Mouse (Mus musculus): ENCODE results near the gene 1110032F04Rik. TPM values are rescaled to one million over a fixed set of nuclear protein-coding genes. Genes with fewer than 3 reads are reported as not detected.

Gene 1110032F04Rik
- total RNA-seq (2012; rRNA removed) (2.2 and 2.7 TPM in 2 replicates), polyA plus RNA-seq (2012; ENCODE audit: insufficient read depth in 1 of 2, insufficient read length in 2 of 2, low read depth in 1 of 2, low replicate concordance in 2 of 2, missing spikeins in 1 of 2) (1 to 10 TPM in 1 of 2 experiments, not detected in 1; 2.0 TPM)

- DNase-seq (ENCODE audit: low read depth, low spot score), result peak; percentile 76
- H3K4me1 ChIP-seq (ENCODE audit: control insufficient read depth in 1 of 2, insufficient read depth in 2 of 2, low read length in 2 of 2), result no peaks in the 10 kb centered on the region; a peak in 1 of 4 replicates
- peak within 1 kb of the TSS; percentile 57 to 68; a peak in 3 of 4 replicates for H3K4me3 ChIP-seq (ENCODE audit: control insufficient read depth in 1 of 2, insufficient read depth in 1 of 2, low read depth in 2 of 2, low read length in 2 of 2)
- H3K9me3 ChIP-seq (replicated peaks; ENCODE audit: insufficient read depth, low read length), result no peaks in the 10 kb centered on the region
- H3K36me3 ChIP-seq (ENCODE audit: control insufficient read depth in 1 of 2, insufficient read depth in 2 of 2, low read length in 2 of 2), result peaks cover 0 to 4% of the 10 kb centered on the region in 2 experiments; a peak in 2 of 4 replicates
- no peak within 1 kb of the TSS for H3K27ac ChIP-seq (ENCODE audit: control insufficient read depth, low read depth, low read length)
- no peaks in the 10 kb centered on the region for H3K79me2 ChIP-seq (ENCODE audit: control insufficient read depth, insufficient read depth, low read length, poor library complexity)
- peak within 1 kb of the TSS; percentile 66 for H3K9ac ChIP-seq (ENCODE audit: control insufficient read depth, low read depth, low read length, poor library complexity, severe bottlenecking)
- H3K27me3 ChIP-seq (ENCODE audit: control insufficient read depth in 1 of 2, insufficient read depth in 2 of 2, low read length in 2 of 2), result peaks cover 0 to 12% of the 10 kb centered on the region in 2 experiments; a peak in 3 of 4 replicates
- TF ChIP-seq POLR2A (IDR thresholded peaks at IDR 0.05; ENCODE audit: control insufficient read depth in 1 of 2, insufficient read depth in 1 of 2, low read depth in 1 of 2, low read length in 2 of 2, poor library complexity in 1 of 2) (no peak), SIN3A (IDR thresholded peaks at IDR 0.05; ENCODE audit: low read length) (no peak), GATA1 (IDR thresholded peaks at IDR 0.05; ENCODE audit: low read depth, low read length) (0 out of 2 replicates have a peak, but pooled peaks have one; percentile 37), CHD2 (IDR thresholded peaks at IDR 0.05; ENCODE audit: low read length) (no peak), MAFK (IDR thresholded peaks at IDR 0.05; ENCODE audit: borderline replicate concordance, low read depth, low read length) (no peak), ZNF384 (IDR thresholded peaks at IDR 0.05; ENCODE audit: low read depth, low read length) (no peak), MAZ (IDR thresholded peaks at IDR 0.05; ENCODE audit: low read depth, low read length) (peak; percentile 73; the same call in 1 of the 2 replicates)
Observed at GRCm38 (mm10) chr3:68869211-68869690, at the start of gene 1110032F04Rik. TSS of gene 1110032F04Rik (plus strand) at chr3:68869586.

- no peaks in the 10 kb centered on the region for H3K4me1 ChIP-seq (ENCODE audit: control insufficient read depth in 1 of 2, insufficient read depth in 2 of 2, low read length in 2 of 2)
- H3K27ac ChIP-seq (ENCODE audit: control insufficient read depth, low read depth, low read length), result no peak overlapping the region
- H3K27me3 ChIP-seq (ENCODE audit: control insufficient read depth in 1 of 2, insufficient read depth in 2 of 2, low read length in 2 of 2), result peaks cover 0 to 2% of the 10 kb centered on the region in 2 experiments; a peak in 3 of 4 replicates
- no peaks in the 10 kb centered on the region for H3K9me3 ChIP-seq (replicated peaks; ENCODE audit: insufficient read depth, low read length)
- H3K9ac ChIP-seq (ENCODE audit: control insufficient read depth, low read depth, low read length, poor library complexity, severe bottlenecking), result no peak overlapping the region
- H3K36me3 ChIP-seq (ENCODE audit: control insufficient read depth in 1 of 2, insufficient read depth in 2 of 2, low read length in 2 of 2), result no peaks in the 10 kb centered on the region
- no peak overlapping the region for H3K4me3 ChIP-seq (ENCODE audit: control insufficient read depth in 1 of 2, insufficient read depth in 1 of 2, low read depth in 2 of 2, low read length in 2 of 2)
- no peak for TF ChIP-seq BHLHE40 (IDR thresholded peaks at IDR 0.05; ENCODE audit: borderline replicate concordance, low read depth, low read length)
- TF ChIP-seq TBP (IDR thresholded peaks at IDR 0.05; ENCODE audit: low read depth, low read length), result no peak
- no peak for TF ChIP-seq TAL1 (IDR thresholded peaks at IDR 0.05; ENCODE audit: low read length)
- no peak for TF ChIP-seq ZNF384 (IDR thresholded peaks at IDR 0.05; ENCODE audit: low read depth, low read length)
- TF ChIP-seq UBTF (IDR thresholded peaks at IDR 0.05; ENCODE audit: borderline replicate concordance, insufficient read depth, low read depth, low read length), result no peak
- no peak for TF ChIP-seq POLR2A (IDR thresholded peaks at IDR 0.05; ENCODE audit: control insufficient read depth in 1 of 2, insufficient read depth in 1 of 2, low read depth in 1 of 2, low read length in 2 of 2, poor library complexity in 1 of 2)
- TF ChIP-seq USF1 (IDR thresholded peaks at IDR 0.05; ENCODE audit: low read depth, low read length), result no peak
- TF ChIP-seq USF2 (IDR thresholded peaks at IDR 0.05; ENCODE audit: borderline replicate concordance in 1 of 2, insufficient read depth in 1 of 2, low read depth in 1 of 2, low read length in 2 of 2), result no peak
- TF ChIP-seq ZMIZ1 (IDR thresholded peaks at IDR 0.05; ENCODE audit: low read depth, low read length), result no peak
- DNase-seq (ENCODE audit: low read depth, low spot score), result no peak
- no peaks in the 10 kb centered on the region for H3K79me2 ChIP-seq (ENCODE audit: control insufficient read depth, insufficient read depth, low read length, poor library complexity)
Observed at GRCm38 (mm10) chr3:68821406-68821805, 48.0 kb upstream of the 1110032F04Rik start.

Measured in MEL (cell line).